Mouse (Mus musculus) embryonic fibroblast, embryonic 13.5 days (primary cell): Measurements from ENCODE around the gene Ank3.

Experiments used
- CTCF ChIP-seq: IDR thresholded peaks from 2 replicates; pipeline ENCODE4 v1.5.1; 2011; ENCODE audit warnings: mild to moderate bottlenecking, control low read depth, low read length, moderate library complexity, borderline replicate concordance; ENCODE audit not compliant: insufficient read depth
- POLR2A ChIP-seq: IDR thresholded peaks from 2 replicates; pipeline ENCODE4 v1.6.1; 2011; ENCODE audit warnings: low read depth, mild to moderate bottlenecking, control low read depth, low read length, moderate library complexity

DNA sequence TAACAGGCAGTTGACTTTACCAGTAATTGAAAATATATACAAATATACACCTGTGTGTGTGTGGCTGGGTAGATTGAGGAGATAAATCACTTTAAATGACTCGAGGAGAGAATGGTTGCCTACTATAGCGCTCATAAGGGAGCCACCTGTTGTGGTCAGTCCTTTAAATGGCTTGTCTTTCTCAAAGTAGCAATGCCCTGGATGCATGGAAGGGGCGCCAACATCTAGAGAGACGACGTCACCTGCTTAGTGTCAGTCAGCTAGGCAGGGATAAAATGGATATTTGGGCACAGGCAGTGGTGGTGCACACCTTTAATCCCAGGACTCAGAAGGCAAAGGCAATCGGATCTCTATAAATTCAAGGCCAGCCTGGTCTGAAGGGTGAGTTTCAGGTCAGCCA is 29.3 kb upstream of the Ank3 start:
- TF ChIP-seq CTCF (no peak), POLR2A (no peak)
